8 mouse cellular contexts compared by ENCODE assay signal in genomic region chrX:153359331-153360215, GRCm38 (mm10).
DNase-seq lines count a peak whose midpoint lies in the region; ATAC-seq lines count a peak whose summit lies in the region.

No protein-coding gene starts in this region.

- peak overlapping the region; percentile 30 for H3K9ac ChIP-seq in limb, embryonic 11.5 days (ENCODE audit: low read length)

- H3K4me2 ChIP-seq in limb, embryonic 11.5 days (ENCODE audit: low read depth, severe bottlenecking), result peak overlapping the region; percentile 61

- peak; percentile 27 to 36 for DNase-seq in cerebellum, postnatal 36 days
- peak; percentile 4 for DNase-seq in gastrocnemius, postnatal 10 days
- DNase-seq in limb, embryonic 11.5 days (ENCODE audit: low spot score), result peak; percentile 35
- peak; percentile 35 for DNase-seq in midbrain, embryonic 10.5 days (ENCODE audit: low spot score)
- peak; percentile 2 to 9 for DNase-seq in right cerebral cortex, postnatal 36 days (ENCODE audit: low spot score in 2 of 2)
- DNase-seq in yolk sac, embryonic 10.5 days (ENCODE audit: low spot score), result peak; percentile 29

- ATAC-seq in activated CD4-positive, CD25-positive, alpha-beta regulatory T cell, adult 4 months, result peak; percentile 80
- ATAC-seq in inflammation-experienced regulatory T-cells, adult 6 months, result peak; percentile 81
- peak; percentile 57 for ATAC-seq in limb, embryonic 11.5 days (ENCODE audit: insufficient number of reproducible peaks, low FRiP score, low TSS enrichment, low read depth)

- peak overlapping the region; percentile 33 for H3K4me3 ChIP-seq in limb, embryonic 11.5 days (ENCODE audit: low read depth, low read length)
- peak overlapping the region; percentile 59 for H3K4me3 ChIP-seq in midbrain, embryonic 10.5 days

- WGBS in limb, embryonic 11.5 days, result 20% methylated on average over 37 of the region's 43 CpGs
- 16% methylated on average over 42 of the region's 43 CpGs for WGBS in midbrain, embryonic 10.5 days

- peaks cover 18% of the 10 kb centered on the region for H3K27me3 ChIP-seq in limb, embryonic 11.5 days (ENCODE audit: control insufficient read depth, insufficient read depth, low read length)
- H3K27me3 ChIP-seq in midbrain, embryonic 10.5 days (ENCODE audit: low read depth, poor library complexity, severe bottlenecking), result peaks cover 50% of the 10 kb centered on the region

- H3K4me1 ChIP-seq in limb, embryonic 11.5 days (ENCODE audit: control insufficient read depth, insufficient read depth, low read length), result no peaks in the 10 kb centered on the region
- H3K4me1 ChIP-seq in midbrain, embryonic 10.5 days, result peaks cover 11% of the 10 kb centered on the region

- H3K27ac ChIP-seq in limb, embryonic 11.5 days (replicated peaks; ENCODE audit: low read depth, low read length), result no peak overlapping the region
- H3K27ac ChIP-seq in midbrain, embryonic 10.5 days (replicated peaks), result peak overlapping the region; percentile 49; the same call in 1 of the 2 replicates

- no peaks in the 10 kb centered on the region for H3K9me3 ChIP-seq in limb, embryonic 11.5 days (ENCODE audit: control insufficient read depth, low read length)
- H3K9me3 ChIP-seq in midbrain, embryonic 10.5 days (replicated peaks), result no peaks in the 10 kb centered on the region

- no peaks in the 10 kb centered on the region for H3K36me3 ChIP-seq in limb, embryonic 11.5 days (ENCODE audit: control insufficient read depth, insufficient read depth, low read length)
- no peaks in the 10 kb centered on the region for H3K36me3 ChIP-seq in midbrain, embryonic 10.5 days
